Mouse (Mus musculus): ENCODE data around the gene Gdf2.

DNA sequence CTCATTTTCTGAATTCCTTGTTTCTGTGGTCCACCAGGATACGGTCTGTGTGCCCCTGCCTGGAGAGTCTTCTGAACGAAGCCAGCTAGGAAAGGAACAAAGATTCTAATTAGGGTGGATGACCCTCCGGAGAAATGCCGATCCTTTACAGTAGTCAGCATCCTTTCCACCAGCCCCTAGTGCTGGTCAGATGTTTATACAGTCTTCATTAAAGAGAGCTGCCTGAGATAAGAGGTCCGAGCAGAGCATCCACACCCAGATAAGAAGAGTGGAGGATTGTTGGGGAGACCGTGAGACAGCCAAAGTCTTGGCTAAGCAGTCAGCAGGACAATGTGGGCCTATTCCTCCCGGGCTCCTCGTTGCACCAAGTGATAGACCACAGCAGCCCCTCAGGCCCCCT is at the start of gene Gdf2:
- TF ChIP-seq EP300 (IDR thresholded peaks at IDR 0.05) (no peak), CTCF (IDR thresholded peaks at IDR 0.05) (no peak)
